Mouse (Mus musculus): ENCODE measurements around the gene Slc25a27.

DNA sequence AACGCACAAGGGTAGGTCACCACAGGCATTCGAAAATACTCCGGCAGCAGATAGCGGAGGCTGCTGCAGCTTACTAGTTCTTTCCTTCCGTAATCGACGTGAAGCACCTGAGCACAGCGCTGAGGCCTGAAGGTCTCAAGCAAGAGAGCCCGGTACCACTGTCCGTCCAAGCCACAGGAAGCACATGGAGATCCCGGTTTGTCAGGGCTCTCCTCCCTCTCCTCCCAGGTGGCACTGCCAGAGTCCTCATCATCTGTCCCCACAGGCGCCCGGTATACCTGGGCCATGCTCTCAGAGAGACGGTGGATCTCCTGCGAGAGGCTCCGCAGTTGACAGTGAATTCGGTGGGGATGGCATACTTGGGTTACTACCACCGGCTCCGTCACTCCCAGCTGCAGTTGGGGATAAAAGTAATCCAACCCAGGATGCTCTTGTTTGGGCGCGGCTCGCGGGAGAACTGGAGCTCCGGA lies 38.0 kb downstream of the Slc25a27 start:
- no peak for TF ChIP-seq CTCF (IDR thresholded peaks at IDR 0.05; ENCODE audit: borderline replicate concordance, insufficient read depth, low read depth, low read length)
- TF ChIP-seq POLR2A (IDR thresholded peaks at IDR 0.05; ENCODE audit: borderline replicate concordance, insufficient read depth, low read length): no peak

All from cerebellum, adult 2 months (tissue).